Mouse (Mus musculus) urinary bladder, postnatal 36 days (tissue): ENCODE measurements around the gene Hjurp.
A peak's percentile ranks its signal among the peaks of the same experiment; 100 is the strongest.
"Not testable (repeated sequence)": the region's sequence is repeated elsewhere in the genome, so short reads cannot be mapped to it uniquely, and the experiment has no call there.

Source experiments
- DNase-seq, 2 experiments: peaks; one replicate each; pipeline ENCODE4 v3.0.0; 2022; ENCODE audit warnings: low spot score in 2 of 2, mixed read lengths in 1 of 2

The Hjurp gene

DNA sequence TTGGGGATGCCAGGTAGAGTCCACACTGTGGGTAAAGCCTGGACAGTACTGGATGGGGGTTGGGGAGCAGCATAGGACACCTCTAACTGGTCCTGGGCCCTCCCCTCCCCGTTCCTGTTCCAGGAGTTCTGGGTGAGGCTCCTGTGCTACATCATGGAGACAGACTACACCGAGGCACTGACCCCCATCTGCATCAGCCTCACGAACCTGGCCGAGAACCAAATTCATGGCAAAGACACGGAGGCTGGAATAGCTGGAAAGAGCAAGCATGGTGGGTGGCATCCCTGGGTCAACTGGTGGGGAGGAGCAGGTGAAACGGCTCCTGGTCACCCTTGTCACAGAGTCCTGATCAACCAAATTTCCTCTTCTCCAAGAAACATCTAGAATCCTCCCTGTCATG is 38.7 kb downstream of the Hjurp start:
- DNase-seq: no peak

DNA sequence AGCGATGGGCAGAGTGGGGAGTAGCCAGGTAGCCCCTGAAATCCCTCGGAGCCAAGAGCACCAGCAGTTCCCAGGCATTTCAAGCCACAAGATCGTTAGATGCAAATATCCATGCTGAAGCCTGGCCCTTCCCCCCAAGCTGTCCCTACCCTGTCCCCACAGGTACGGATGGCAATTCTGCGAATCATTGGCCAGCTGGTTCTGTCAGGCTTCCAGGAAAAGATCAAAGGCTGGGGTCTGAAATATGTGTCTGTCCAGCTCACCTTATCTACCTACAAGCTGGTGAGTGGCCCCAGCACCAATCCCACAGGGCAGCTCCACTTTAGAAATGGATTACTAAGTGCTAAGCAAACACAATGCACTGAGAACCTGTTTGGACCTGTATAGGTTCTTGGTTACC is 40.1 kb downstream of the Hjurp start:
- no peak for DNase-seq

- DNase-seq: no peak
Observed at GRCm38 (mm10) chr1:88235894-88236415, 41.5 kb downstream of the Hjurp start.

DNA sequence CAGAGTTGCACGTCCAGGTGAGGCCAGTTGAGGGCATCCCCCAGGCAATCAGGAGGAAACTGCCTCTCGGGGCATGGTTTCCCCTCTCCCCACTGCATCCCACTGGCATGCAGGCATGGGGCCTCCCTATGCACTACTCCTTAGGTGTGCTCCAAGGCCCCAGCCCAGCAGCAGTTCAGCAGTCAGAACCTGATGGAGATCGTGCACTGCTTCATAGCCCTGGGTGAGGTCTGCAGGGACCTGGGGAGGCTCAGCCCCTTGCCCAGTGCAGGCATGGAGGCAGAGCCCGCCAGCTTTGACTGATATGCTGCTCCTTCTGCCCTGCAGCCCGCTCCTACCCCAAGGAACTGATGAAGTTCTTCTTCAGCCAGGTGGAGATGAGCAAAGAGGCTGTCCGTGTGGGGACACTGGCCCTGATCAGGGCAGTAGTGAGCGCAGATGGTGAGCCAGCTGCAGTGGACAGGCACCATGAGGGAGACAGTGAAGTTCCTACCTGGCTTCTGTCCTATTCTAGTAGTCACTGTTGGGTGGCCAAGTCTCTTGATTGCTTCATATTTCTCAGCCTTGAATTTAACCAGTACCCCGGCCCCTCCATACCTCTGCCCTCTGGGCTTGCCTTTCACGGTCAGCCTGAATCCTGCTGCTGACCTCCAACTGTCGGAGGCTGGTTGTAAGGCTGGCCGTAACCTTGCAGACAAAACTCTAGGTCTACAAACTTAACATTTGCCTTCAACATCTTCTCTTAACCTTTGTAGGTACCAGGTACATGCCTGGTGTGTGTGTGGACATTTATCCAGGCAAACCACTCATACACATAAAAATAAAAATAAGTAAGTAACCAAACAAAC is 42.2 kb downstream of the Hjurp start:
- DNase-seq: no peak

- DNase-seq: no peak
Observed at GRCm38 (mm10) chr1:88234646-88235045, 42.8 kb downstream of the Hjurp start.

GRCm38 (mm10) chr1:88234248-88234610 is 43.2 kb downstream of the Hjurp start:
- no peak for DNase-seq

DNA sequence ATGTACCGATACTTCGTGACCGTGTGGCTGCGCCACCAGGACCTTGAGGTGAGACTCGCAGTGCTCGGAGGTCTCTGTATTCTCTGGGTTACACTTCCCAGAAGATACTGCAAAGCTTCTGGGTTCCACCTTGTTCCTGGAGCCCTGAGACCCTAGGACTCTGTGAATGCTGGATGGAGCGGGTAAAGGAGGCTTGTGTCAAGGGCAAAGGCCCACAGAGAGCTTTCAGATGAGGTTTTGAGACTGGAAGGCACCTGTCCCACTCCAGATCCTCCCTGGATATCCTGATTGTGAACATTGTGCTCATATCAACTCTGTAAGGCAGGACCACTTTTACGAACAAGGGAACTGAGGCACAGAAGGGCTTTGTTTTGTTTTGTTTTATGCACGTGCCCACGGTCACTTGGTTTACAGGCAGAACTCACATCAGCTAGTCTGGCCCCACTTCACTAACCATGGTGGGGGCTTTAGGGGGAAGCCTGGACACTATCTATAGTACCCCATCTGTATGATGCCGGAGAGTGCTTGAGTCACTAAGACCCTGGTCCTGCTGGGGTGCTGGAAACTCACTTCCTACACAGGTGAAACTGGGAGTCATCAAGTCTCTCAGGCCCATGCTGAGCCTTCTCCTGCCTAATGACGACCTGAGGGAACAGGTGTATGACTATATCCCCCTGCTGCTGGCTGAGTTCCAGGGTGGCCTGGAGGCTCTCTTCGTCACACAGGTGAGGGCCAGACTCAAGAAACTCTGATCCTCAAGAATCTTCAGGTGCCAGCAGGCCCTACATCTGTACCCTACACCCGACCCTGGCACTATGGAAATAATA is 43.8 kb downstream of the Hjurp start:
- peak in 1 of 2 experiments; percentile 8 for DNase-seq

- no peak for DNase-seq
Observed at GRCm38 (mm10) chr1:88232664-88233380, 44.6 kb downstream of the Hjurp start.

DNA sequence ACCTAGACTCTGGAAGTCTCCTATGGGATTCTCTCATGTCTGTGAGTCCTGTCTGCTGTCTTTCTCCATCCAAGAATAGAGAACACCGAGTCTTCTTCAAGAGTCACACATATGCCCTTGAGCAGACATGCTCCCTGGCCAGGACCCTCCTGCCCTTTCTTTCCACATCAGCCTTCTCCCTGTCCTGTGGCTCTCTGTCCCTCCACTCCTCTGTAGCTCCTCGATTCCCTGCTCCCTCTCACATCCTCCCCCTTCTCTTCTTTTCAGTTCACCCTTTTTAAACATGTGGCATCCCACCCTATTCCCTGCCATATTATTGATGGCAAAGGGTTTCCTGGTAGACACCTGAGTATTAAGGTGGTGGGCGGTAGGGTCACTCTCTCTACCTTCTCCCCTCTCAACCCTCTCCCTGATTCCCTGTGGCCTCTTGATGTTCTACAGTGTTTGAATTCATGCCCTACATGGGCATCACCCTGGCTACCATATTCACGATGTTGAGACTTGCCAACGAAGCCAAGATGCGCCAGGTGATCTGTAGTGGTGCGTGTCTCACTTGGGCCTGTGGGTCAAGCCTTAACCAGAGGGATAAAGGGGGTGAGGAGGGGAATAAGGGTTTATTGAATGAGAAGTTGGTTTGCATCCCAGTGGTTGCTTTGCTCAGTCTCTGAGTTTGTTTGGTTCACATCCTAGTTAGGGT is 45.5 kb downstream of the Hjurp start:
- no peak for DNase-seq

GRCm38 (mm10) chr1:88230981-88231802 is 46.2 kb downstream of the Hjurp start:
- DNase-seq: no peak

DNA sequence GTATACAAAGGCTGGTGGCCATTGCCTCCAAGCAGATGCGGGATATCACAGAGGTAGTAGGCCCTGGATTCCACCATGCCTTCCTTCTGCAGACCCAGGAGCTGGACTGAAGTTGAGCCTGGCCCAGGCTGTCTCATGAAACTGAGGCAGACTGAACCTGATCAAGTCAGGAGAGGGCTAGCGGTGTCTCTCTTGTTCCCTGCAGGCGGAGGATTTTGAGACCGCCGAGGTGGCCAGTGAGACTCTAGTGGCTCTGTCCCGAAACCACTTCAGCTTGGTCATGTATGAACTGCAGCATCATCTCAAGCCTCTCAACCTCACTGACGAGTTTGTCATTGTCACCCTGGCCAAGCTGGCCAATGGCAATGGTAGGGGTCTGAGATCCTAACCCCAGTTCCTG is 47.0 kb downstream of the Hjurp start:
- no peak for DNase-seq

- DNase-seq: no peak
Observed at GRCm38 (mm10) chr1:88229986-88230385, 47.4 kb downstream of the Hjurp start.

GRCm38 (mm10) chr1:88229566-88229965 is 47.9 kb downstream of the Hjurp start:
- no peak for DNase-seq

DNA sequence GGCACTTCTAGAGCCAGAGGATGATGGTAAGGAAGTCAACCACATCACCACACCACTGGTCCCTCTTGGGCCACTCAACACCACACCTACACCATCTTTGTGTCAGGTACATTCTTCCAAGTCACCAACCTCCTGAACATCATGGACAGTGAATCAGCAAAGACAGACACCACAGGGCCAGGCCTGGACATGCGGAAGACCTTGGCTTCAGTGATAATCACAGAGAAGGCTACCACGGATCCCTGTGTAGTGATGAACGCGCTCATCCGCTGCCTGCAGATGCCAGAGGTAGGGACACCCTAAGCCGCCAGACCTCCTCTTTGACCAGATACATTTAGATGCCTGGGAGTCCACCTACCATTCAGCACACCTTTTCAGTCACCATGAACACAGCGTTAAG is 49.3 kb downstream of the Hjurp start:
- DNase-seq: no peak

DNA sequence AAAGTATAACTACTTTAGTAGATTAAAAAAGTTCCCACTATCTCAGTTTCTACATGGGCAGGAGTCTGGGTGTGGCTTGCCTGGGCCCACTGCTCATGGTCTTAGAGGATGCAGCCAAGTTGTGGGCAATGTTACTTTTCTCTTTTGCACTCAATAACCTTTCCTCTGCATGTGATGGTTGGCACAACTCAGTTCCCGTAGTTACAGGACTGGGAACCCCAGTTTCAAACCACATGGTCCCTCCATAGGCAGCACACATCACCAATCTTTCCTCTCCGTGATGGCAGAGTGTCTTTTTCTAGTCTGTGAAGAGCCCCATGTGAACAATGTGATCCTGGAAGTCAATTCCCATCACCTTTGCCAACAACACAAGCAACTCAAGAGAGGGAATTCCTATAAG is 50.0 kb downstream of the Hjurp start:
- DNase-seq: no peak

DNA sequence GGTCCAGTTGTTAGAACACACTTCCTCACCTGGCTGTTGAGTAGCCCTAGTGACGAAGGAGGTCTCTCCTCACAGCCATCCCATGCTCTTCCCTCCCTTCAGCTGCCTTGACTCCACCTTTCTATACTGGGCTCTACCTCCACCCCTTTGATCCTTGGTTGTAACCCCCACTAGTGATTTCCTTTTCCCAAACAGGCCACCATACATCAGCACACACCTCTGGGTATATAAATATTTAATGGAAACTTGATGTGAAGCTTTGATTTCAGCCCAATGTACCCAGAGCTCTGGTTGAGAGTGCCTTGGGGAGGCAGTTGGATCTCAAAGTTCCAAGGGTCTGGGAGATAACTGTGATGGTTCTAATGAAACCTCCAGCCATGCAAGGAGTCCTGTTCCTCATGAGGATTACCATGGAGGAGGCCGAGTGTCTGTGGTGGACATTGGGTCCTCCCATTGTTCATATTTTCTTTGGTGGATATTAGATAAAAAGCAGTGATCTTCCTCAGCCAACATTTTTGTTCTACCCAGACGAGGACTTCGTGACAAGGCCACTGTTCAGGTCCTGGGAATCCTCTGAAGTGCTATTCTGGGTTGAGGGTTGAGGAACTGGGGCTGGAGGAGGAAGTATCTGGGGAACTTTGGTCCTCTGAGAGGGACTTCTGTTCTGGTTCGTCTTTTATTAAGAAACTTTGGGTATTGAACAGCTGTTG is 50.6 kb downstream of the Hjurp start, which contains the start of gene Mroh2a:
Mroh2a (plus strand) TSS at position 317 of the 710 bp plus-strand sequence.
- no peak for DNase-seq

- DNase-seq: no peak
Observed at GRCm38 (mm10) chr1:88225741-88226140, 51.7 kb downstream of the Hjurp start.

- DNase-seq: not testable (repeated sequence)
Observed at GRCm38 (mm10) chr1:88225301-88225700, 52.1 kb downstream of the Hjurp start.

GRCm38 (mm10) chr1:88224029-88224776 is 53.2 kb downstream of the Hjurp start:
- DNase-seq: peak in 1 of 2 experiments; percentile 86
